9 mouse cellular contexts compared by ENCODE assay signal in the genomic region with DNA sequence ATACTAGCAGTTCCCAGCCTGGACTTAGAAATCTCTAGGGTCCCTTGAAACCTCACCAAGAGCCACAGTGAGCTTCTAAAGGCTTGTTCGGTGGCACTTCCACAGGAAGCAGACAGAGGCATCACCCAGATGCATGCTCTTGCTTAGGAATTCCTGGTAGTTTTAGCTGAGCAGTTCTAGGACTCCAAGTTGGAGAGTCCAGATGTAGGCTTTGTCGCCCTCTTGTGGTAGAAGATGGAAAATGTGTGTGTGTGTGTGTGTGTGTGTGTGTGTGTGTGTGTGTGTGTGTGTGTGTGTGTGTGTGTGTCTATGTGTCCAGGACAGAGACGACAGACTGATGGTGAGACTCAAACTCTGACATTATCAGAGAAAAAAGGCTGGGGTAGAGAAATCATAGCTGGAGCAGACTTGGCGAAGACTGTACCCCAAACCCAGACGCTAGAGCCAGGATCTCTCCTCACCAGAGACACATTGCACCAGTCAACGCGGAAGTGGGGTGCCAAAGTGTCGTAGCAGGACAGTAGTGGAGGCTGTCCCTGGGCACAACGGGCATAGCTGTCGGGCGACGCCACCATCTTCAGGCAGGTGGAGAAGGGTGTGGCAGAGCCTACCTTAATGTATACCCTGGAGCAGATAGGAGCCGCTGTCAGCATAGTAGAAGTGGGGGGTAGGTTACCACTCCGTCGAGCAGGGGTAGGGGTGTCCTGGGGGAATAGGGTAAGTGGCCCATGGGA. TPM values are rescaled to one million over a fixed set of nuclear protein-coding genes. Genes with fewer than 3 reads are reported as not detected.
DNase-seq lines count a peak whose midpoint lies in the region; ATAC-seq and TF ChIP-seq lines count a peak whose summit lies in the region.
"Had no signal": no experiment of that assay in that cellular context is flagged by ENCODE, and none has a peak within 500 bp of the region (broad histone marks: within the 10 kb centered on the region; RNA-seq: fewer than 3 reads in every experiment).

No protein-coding gene starts in this region.

- intact Hi-C loops in left cerebral cortex, postnatal 14 days (cut with DNase I), result loop anchor here (1.0 kb wide), 1 partner anchor 31 kb away; no protein-coding TSS in a partner anchor

- peak; percentile 49; the same call in 1 of the 2 replicates for ATAC-seq in forebrain, embryonic 12.5 days (ENCODE audit: low FRiP score)
- ATAC-seq in hindbrain, embryonic 15.5 days (ENCODE audit: low FRiP score, low read depth), result peak; percentile 60
- 0 out of 2 replicates have a peak, but pooled peaks have one; percentile 39 for ATAC-seq in midbrain, embryonic 15.5 days (replicated peaks)

- H3K36me3 ChIP-seq in spleen, adult 2 months (ENCODE audit: control insufficient read depth, insufficient read depth, low read length), result no peaks in the 10 kb centered on the region
- no peaks in the 10 kb centered on the region for H3K36me3 ChIP-seq in forebrain, embryonic 12.5 days (replicated peaks)
- H3K36me3 ChIP-seq in hindbrain, embryonic 15.5 days, result no peaks in the 10 kb centered on the region
- no peaks in the 10 kb centered on the region for H3K36me3 ChIP-seq in midbrain, embryonic 15.5 days (replicated peaks)

- H3K27ac ChIP-seq in spleen, adult 2 months (ENCODE audit: insufficient read depth, low read length), result no peak overlapping the region
- no peak overlapping the region for H3K27ac ChIP-seq in forebrain, embryonic 12.5 days
- no peak overlapping the region for H3K27ac ChIP-seq in hindbrain, embryonic 15.5 days (replicated peaks)
- no peak overlapping the region for H3K27ac ChIP-seq in midbrain, embryonic 15.5 days

- 54% methylated on average over 15 of the region's 15 CpGs for WGBS in spleen, adult 2 months
- 67% methylated on average over 15 of the region's 15 CpGs for WGBS in forebrain, embryonic 12.5 days
- WGBS in hindbrain, embryonic 15.5 days, result 64% methylated on average over 15 of the region's 15 CpGs
- WGBS in midbrain, embryonic 15.5 days, result 64% methylated on average over 15 of the region's 15 CpGs

- H3K4me1 ChIP-seq in spleen, adult 2 months (ENCODE audit: control insufficient read depth, insufficient read depth, insufficient read length), result peaks cover 5% of the 10 kb centered on the region; the same call in 1 of the 2 replicates
- peaks cover 7% of the 10 kb centered on the region for H3K4me1 ChIP-seq in forebrain, embryonic 12.5 days
- H3K4me1 ChIP-seq in hindbrain, embryonic 15.5 days (replicated peaks), result no peaks in the 10 kb centered on the region
- H3K4me1 ChIP-seq in midbrain, embryonic 15.5 days, result no peaks in the 10 kb centered on the region

- no peaks in the 10 kb centered on the region for H3K9me3 ChIP-seq in forebrain, embryonic 12.5 days
- no peaks in the 10 kb centered on the region for H3K9me3 ChIP-seq in hindbrain, embryonic 15.5 days
- no peaks in the 10 kb centered on the region for H3K9me3 ChIP-seq in midbrain, embryonic 15.5 days

- no peak for TF ChIP-seq POLR2A in spleen, adult 2 months (IDR thresholded peaks at IDR 0.05; ENCODE audit: low read depth, low read length)

- no peaks in the 10 kb centered on the region for H3K27me3 ChIP-seq in spleen, adult 2 months (ENCODE audit: control insufficient read depth, insufficient read depth, low read length)
- peaks cover 13% of the 10 kb centered on the region; the same call in 1 of the 2 replicates for H3K27me3 ChIP-seq in forebrain, embryonic 12.5 days
- peaks cover 3% of the 10 kb centered on the region; the same call in 1 of the 2 replicates for H3K27me3 ChIP-seq in hindbrain, embryonic 15.5 days
- no peaks in the 10 kb centered on the region for H3K27me3 ChIP-seq in midbrain, embryonic 15.5 days (replicated peaks)

- peak; percentile 32; the same call in 1 of the 2 replicates for TF ChIP-seq CTCF in spleen, adult 2 months (IDR thresholded peaks at IDR 0.05; ENCODE audit: extremely low read depth, insufficient read depth, insufficient read length, insufficient replicate concordance)

- DNase-seq in spleen, adult 2 months (ENCODE audit: low read depth in 1 of 2, low spot score in 2 of 2), result peak in 1 of 2 experiments; percentile 32
- no peak for DNase-seq in spleen, postnatal 36 days (ENCODE audit: low spot score in 2 of 2)
- DNase-seq in brain, adult 2 months (ENCODE audit: low read depth, low spot score), result peak; percentile 91
- peak; percentile 87 to 95 for DNase-seq in left cerebral cortex, postnatal 14 days (ENCODE audit: low spot score in 2 of 2)
- DNase-seq in thymus, postnatal 14 days, result peak; percentile 61

- no peak overlapping the region for H3K4me3 ChIP-seq in spleen, adult 2 months (ENCODE audit: extremely low read depth, insufficient read depth, insufficient read length)
- no peak overlapping the region for H3K4me3 ChIP-seq in forebrain, embryonic 12.5 days (replicated peaks)
- H3K4me3 ChIP-seq in hindbrain, embryonic 15.5 days, result no peak overlapping the region
- H3K4me3 ChIP-seq in midbrain, embryonic 15.5 days, result no peak overlapping the region

- no peak overlapping the region for H3K4me2 ChIP-seq in forebrain, embryonic 12.5 days
- no peak overlapping the region for H3K4me2 ChIP-seq in hindbrain, embryonic 15.5 days
- no peak overlapping the region for H3K4me2 ChIP-seq in midbrain, embryonic 15.5 days

- H3K9ac ChIP-seq in forebrain, embryonic 12.5 days, result no peak overlapping the region
- no peak overlapping the region for H3K9ac ChIP-seq in hindbrain, embryonic 15.5 days
- H3K9ac ChIP-seq in midbrain, embryonic 15.5 days, result no peak overlapping the region

RNA-seq across cellular contexts. Expression of gene Hils1, which starts 3.0 kb away (rescaled TPM):
- not detected in 2 replicates for polyA plus RNA-seq in spleen, adult 2 months (2012; rRNA removed)
- polyA plus RNA-seq in forebrain, embryonic 12.5 days (2016; fragmentation: Nextera tagmentation; extraction: Ambion mirVana), result not detected in 2 replicates
- not detected in 2 replicates for polyA plus RNA-seq in hindbrain, embryonic 15.5 days (2015; fragmentation: Nextera tagmentation; extraction: Ambion mirVana)
- total RNA-seq in left cerebral cortex, postnatal 14 days (2021), result not detected
- not detected in 2 replicates for polyA plus RNA-seq in midbrain, embryonic 15.5 days (2015; fragmentation: Nextera tagmentation; extraction: Ambion mirVana)
- total RNA-seq: neutrophil, adult 5-6 weeks had no signal

RNA-seq across cellular contexts. Expression of gene Sgca, which starts 5.8 kb away (rescaled TPM):
- 0.85 and 1.5 TPM in 2 replicates for polyA plus RNA-seq in spleen, adult 2 months (2012; rRNA removed)
- polyA plus RNA-seq in forebrain, embryonic 12.5 days (2016; fragmentation: Nextera tagmentation; extraction: Ambion mirVana), result not detected in 2 replicates
- 0.19 TPM in 1 of 2 replicates, not detected in the other for polyA plus RNA-seq in hindbrain, embryonic 15.5 days (2015; fragmentation: Nextera tagmentation; extraction: Ambion mirVana)
- under 1 TPM; 0.55 to 0.68 TPM for total RNA-seq in left cerebral cortex, postnatal 14 days (2021)
- not detected in 2 replicates for polyA plus RNA-seq in midbrain, embryonic 15.5 days (2015; fragmentation: Nextera tagmentation; extraction: Ambion mirVana)
- total RNA-seq: neutrophil, adult 5-6 weeks had no signal

RNA-seq across cellular contexts. Expression of gene Ppp1r9b, which starts 20.5 kb away (rescaled TPM):
- 51.9 and 54.5 TPM in 2 replicates for polyA plus RNA-seq in spleen, adult 2 months (2012; rRNA removed)
- polyA plus RNA-seq in forebrain, embryonic 12.5 days (2016; fragmentation: Nextera tagmentation; extraction: Ambion mirVana), result 16.6 and 17.7 TPM in 2 replicates
- 20.7 and 21.4 TPM in 2 replicates for polyA plus RNA-seq in hindbrain, embryonic 15.5 days (2015; fragmentation: Nextera tagmentation; extraction: Ambion mirVana)
- 100 to 1,000 TPM; 505 to 506 TPM for total RNA-seq in left cerebral cortex, postnatal 14 days (2021)
- 20.5 and 22.2 TPM in 2 replicates for polyA plus RNA-seq in midbrain, embryonic 15.5 days (2015; fragmentation: Nextera tagmentation; extraction: Ambion mirVana)

RNA-seq across cellular contexts. Expression of gene Col1a1, which starts 34.4 kb away (rescaled TPM):
- polyA plus RNA-seq in spleen, adult 2 months (2012; rRNA removed), result 24.2 and 24.7 TPM in 2 replicates
- 208 and 267 TPM in 2 replicates for polyA plus RNA-seq in forebrain, embryonic 12.5 days (2016; fragmentation: Nextera tagmentation; extraction: Ambion mirVana)
- polyA plus RNA-seq in hindbrain, embryonic 15.5 days (2015; fragmentation: Nextera tagmentation; extraction: Ambion mirVana), result 120 and 145 TPM in 2 replicates
- 10 to 100 TPM; 50.1 to 54.5 TPM for total RNA-seq in left cerebral cortex, postnatal 14 days (2021)
- polyA plus RNA-seq in midbrain, embryonic 15.5 days (2015; fragmentation: Nextera tagmentation; extraction: Ambion mirVana), result 82.7 and 92.9 TPM in 2 replicates
- total RNA-seq: neutrophil, adult 5-6 weeks had no signal

RNA-seq across cellular contexts. Expression of gene Samd14, which starts 39.3 kb away (rescaled TPM):
- polyA plus RNA-seq in spleen, adult 2 months (2012; rRNA removed), result 19.3 and 23.7 TPM in 2 replicates
- 80.5 and 86.7 TPM in 2 replicates for polyA plus RNA-seq in forebrain, embryonic 12.5 days (2016; fragmentation: Nextera tagmentation; extraction: Ambion mirVana)
- polyA plus RNA-seq in hindbrain, embryonic 15.5 days (2015; fragmentation: Nextera tagmentation; extraction: Ambion mirVana), result 146 and 176 TPM in 2 replicates
- total RNA-seq in left cerebral cortex, postnatal 14 days (2021), result 10 to 100 TPM; 48.5 to 52.2 TPM
- 171 and 177 TPM in 2 replicates for polyA plus RNA-seq in midbrain, embryonic 15.5 days (2015; fragmentation: Nextera tagmentation; extraction: Ambion mirVana)

Comparison
In these comparisons a context has a peak if more than half of its experiments do, and no peak if none do; other contexts are left out.
1. DNase-seq: peak in brain, adult 2 months (single experiment), left cerebral cortex, postnatal 14 days (2 of 2) and thymus, postnatal 14 days (single experiment); none in spleen, postnatal 36 days (0 of 2).
2. Peak in every context shown above with its lines, with median percentiles within 50 percentile points of each other: ATAC-seq.